Mouse (Mus musculus) embryonic facial prominence, embryonic 13.5 days (tissue): ENCODE measurements around the gene Tmc6. TPM values are rescaled to one million over a fixed set of nuclear protein-coding genes. Genes with fewer than 3 reads are reported as not detected.

ENCODE experiments used
- ATAC-seq: fragments of 200-750 bp; cut with Nextera tagmentation; 2 replicates; pipeline ENCODE4 v1.8.0; 2017; ENCODE audit warnings: low read depth; ENCODE audit not compliant: insufficient number of reproducible peaks, insufficient read depth, low FRiP score, low TSS enrichment
- H3K27ac ChIP-seq: fragments of 300-500 bp; sonication (generic); 2 replicates; pipeline ENCODE4 v1.5.1; 2015; ENCODE audit warnings: moderate library complexity, mild to moderate bottlenecking, inconsistent platforms
- H3K27me3 ChIP-seq: fragments of 300-500 bp; sonication (generic); 2 replicates; pipeline ENCODE4 v1.6.1; 2015; ENCODE audit warnings: mild to moderate bottlenecking, inconsistent platforms
- H3K36me3 ChIP-seq: fragments of 300-500 bp; sonication (generic); 2 replicates; pipeline ENCODE4 v1.6.1; 2015; ENCODE audit warnings: mild to moderate bottlenecking, inconsistent platforms
- H3K4me1 ChIP-seq: fragments of 300-500 bp; sonication (generic); 2 replicates; pipeline ENCODE4 v1.6.1; 2015; ENCODE audit warnings: inconsistent platforms
- H3K4me2 ChIP-seq: fragments of 300-500 bp; sonication (generic); 2 replicates; pipeline ENCODE4 v1.6.1; 2015; ENCODE audit warnings: moderate library complexity, mild to moderate bottlenecking, inconsistent platforms
- H3K4me3 ChIP-seq: fragments of 300-500 bp; sonication (generic); 2 replicates; pipeline ENCODE4 v1.5.1; 2015; ENCODE audit warnings: mild to moderate bottlenecking, inconsistent platforms
- H3K9ac ChIP-seq: fragments of 300-500 bp; sonication (generic); 2 replicates; pipeline ENCODE4 v1.6.1; 2015; ENCODE audit warnings: mild to moderate bottlenecking, inconsistent platforms
- H3K9me3 ChIP-seq: fragments of 300-500 bp; sonication (generic); 2 replicates; pipeline ENCODE4 v1.6.1; 2016; ENCODE audit warnings: inconsistent platforms
- WGBS: fragments of 180-500 bp; shearing (Covaris S2); methylation state at CpG from one replicate; pipeline ENCODE4 v1.1.7; 2015; ENCODE audit warnings: mixed read lengths; 5-methylcytosine and 5-hydroxymethylcytosine counted together
- polyA plus RNA-seq: library from polyadenylated mRNA; unstranded; fragments of >200 nt; fragmentation: Nextera tagmentation; extraction: Ambion mirVana; gene quantifications from 2 replicates; pipeline ENCODE4 v1.2.1, GENCODE M21; 2015

Tmc6 gene
- 19.0 and 20.4 TPM in 2 replicates for polyA plus RNA-seq

DNA sequence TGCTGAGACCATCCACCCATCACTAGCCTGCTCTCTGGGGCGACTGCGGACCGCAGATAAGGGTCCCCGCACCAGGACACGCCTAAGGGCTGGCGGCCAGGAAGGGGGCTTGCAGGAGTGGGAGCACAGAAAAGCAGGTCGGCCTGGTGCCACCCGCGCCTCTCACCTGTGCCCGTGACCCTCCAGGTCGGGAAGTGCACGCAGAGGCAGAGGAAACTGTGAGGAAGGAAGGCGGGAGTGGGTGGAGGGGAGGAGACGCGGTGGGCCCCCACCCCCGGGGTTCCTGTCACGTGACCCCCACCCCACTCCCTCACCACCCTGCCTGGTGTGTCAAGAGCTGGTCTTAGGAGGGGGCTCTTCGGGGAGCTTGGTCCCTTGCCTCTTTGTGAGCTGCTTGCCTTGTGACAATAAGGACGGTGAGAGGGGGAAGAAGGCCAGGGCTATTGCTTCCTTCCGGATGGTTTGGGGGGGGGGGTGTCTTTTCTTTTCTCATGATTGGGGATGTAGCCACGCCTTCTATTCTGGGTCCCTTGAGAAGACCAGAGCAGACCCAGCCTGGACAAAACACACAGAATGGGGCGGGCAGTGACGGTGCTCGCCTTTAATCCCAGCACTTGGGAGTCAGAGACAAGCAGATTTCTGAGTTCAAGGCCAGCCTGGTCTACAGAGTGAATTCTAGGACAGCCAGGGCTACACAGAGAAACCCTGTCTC is at the start of gene Tmc6, which contains the start of gene Tmc8:
Gene Tmc6, minus strand, starts transcription at position 206 of the 712 bp plus-strand sequence.
Gene Tmc8, plus strand, starts transcription at position 84 of the 712 bp plus-strand sequence.
- no peak for ATAC-seq
- WGBS = 47% methylated on average over 24 of the region's 24 CpGs
- peak within 1 kb of the TSS; percentile 59 for H3K4me3 ChIP-seq
- peaks cover 11% of the 10 kb centered on the region; the same call in 1 of the 2 replicates for H3K36me3 ChIP-seq
- peak within 1 kb of the TSS; percentile 59 for H3K9ac ChIP-seq
- peak within 1 kb of the TSS; percentile 98 for H3K4me2 ChIP-seq
- H3K4me1 ChIP-seq = peaks cover 47% of the 10 kb centered on the region
- H3K27me3 ChIP-seq = peaks cover 33% of the 10 kb centered on the region
- H3K27ac ChIP-seq = peak within 1 kb of the TSS; percentile 84
- H3K9me3 ChIP-seq = no peaks in the 10 kb centered on the region

DNA sequence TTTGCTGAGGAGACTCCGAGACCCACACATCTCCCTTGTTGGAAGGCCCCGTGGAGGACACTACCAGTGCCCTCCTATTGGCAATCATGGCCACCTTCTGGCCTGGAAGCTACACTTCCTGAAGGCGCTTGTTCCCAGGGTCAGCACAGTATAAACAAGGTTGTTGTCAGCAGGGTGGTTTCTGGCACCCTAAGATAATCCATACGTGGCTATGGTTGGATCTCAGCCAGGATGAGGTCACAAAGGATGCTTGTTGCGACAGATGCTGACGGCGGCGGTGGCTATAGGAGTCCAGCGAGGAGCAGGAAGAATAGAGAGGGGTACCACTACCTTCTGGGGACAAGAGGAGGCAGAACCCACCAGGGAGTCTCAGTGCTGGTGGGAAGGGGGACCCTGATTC is 48.4 kb upstream of the Tmc6 start:
- Histone ChIP-seq H3K4me3 (no peak overlapping the region), H3K4me2 (no peak overlapping the region), H3K27me3 (no peaks in the 10 kb centered on the region), H3K9ac (no peak overlapping the region), H3K27ac (no peak overlapping the region), H3K4me1 (peaks cover 42% of the 10 kb centered on the region), H3K9me3 (no peaks in the 10 kb centered on the region), H3K36me3 (no peaks in the 10 kb centered on the region)
- WGBS = 79% methylated on average over 9 of the region's 9 CpGs
- no peak for ATAC-seq

DNA sequence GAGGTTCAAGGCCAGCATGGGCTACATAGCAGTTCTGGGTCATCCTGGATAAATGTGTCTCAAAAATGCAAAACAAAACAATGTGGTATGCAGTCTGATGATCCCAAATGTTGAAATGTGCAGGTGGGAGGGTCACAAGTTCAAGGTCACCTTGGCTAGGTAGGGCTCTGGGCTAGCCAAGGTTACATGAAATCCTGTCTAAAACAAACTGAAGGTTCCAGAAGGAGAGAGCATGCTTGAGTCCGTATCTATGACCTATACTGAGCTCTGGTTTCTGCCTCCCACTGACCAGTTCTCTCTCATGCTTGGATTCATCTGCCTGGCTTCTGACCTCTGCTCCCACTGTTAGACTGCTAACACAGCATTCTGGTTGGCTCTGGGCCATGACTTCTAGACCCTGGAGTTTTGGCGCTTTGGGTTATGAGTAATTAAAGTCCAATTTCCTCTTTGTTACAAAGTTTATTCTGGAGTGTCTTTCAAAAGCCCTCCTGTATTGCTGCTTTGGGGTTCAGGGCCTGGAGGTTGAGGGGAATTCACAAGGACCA is 47.7 kb upstream of the Tmc6 start:
- H3K4me3 ChIP-seq = no peak overlapping the region
- H3K36me3 ChIP-seq = no peaks in the 10 kb centered on the region
- no peaks in the 10 kb centered on the region for H3K27me3 ChIP-seq
- 73% methylated on average over 2 of the region's 2 CpGs for WGBS
- H3K4me1 ChIP-seq = peaks cover 49% of the 10 kb centered on the region
- no peak overlapping the region for H3K9ac ChIP-seq
- ATAC-seq = no peak
- H3K4me2 ChIP-seq = no peak overlapping the region
- no peaks in the 10 kb centered on the region for H3K9me3 ChIP-seq
- H3K27ac ChIP-seq = no peak overlapping the region

DNA sequence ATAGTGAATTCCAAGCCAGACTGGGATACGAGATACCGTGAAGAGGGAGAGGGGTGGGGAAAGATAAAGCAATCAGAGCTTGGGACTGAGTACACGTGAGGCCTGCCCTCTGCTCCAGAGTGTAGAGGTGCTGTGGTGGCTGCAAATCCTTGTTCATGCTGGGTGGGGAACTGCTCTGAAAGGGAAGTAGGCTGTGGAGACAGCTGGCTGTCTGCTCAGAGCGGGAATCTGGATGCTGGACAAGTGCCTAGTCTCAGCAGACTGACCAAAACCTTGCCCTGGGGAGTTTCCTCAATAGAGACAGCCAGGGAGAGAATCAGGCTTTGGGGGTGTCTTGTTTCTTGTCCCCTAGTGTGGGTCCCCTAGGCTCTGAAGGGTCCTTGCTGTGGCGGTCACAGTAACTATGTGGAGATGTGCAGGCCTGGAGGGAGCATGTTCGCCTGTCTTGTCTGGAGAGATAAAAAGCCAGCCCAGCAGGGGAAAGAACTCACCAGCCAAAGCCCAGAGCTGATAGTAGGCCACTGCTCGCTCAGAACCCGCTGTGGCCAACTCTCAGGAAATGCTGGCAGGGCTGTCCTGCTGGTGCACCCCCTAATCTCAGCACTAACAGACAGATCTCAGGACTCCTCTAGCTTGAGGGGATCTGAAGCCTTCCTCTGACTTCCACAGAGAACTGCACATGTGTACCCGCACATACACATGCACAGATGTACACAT is 47.0 kb upstream of the Tmc6 start:
- no peak for ATAC-seq
- no peaks in the 10 kb centered on the region for H3K36me3 ChIP-seq

DNA sequence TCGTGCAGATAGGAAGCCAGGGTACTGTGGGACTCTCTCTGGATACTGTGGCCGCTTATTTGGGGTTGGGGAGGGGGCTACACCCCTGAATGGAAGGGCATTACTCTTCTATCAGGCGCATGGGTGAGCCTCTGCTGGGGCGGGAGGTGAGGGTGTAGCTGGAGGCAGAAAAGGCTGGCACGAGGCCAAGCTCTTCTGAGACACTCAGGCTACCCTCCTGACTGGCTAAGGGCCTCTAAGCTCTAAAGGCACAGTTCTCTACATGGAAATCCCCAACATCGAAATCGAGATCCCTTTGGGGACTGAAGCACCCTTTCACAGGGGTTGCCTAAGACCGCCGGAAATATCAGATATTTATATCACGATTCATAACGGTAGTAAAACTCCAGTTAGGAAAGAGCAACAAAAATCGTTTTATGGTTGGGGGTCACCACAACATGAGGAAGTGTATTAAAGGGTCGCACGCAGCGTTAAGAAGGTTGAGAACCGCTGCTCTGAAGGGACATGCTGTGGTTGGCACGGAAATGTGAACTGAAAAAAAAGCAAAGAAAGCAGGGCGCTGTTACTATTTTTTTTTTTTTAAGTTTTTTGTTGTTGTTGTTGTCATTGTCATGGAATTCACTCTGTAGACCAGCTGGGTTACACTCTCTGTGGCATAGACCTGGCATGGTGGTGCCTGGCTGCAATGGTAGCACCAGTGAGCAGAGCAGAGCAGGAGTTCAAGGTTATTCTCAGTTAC is 46.3 kb upstream of the Tmc6 start:
- ATAC-seq = no peak
- WGBS = 72% methylated on average over 18 of the region's 18 CpGs
- Histone ChIP-seq H3K36me3 (peaks cover 2% of the 10 kb centered on the region; the same call in 1 of the 2 replicates), H3K9ac (0 out of 2 replicates have a peak overlapping the region, but pooled peaks have one; percentile 4), H3K9me3 (no peaks in the 10 kb centered on the region), H3K27ac (peak overlapping the region; percentile 39; the same call in 1 of the 2 replicates), H3K27me3 (no peaks in the 10 kb centered on the region), H3K4me1 (peaks cover 62% of the 10 kb centered on the region), H3K4me3 (no peak overlapping the region), H3K4me2 (no peak overlapping the region)

More for the DNA sequence above, 47.0 kb upstream of the Tmc6 start:
- peak overlapping the region; percentile 39; the same call in 1 of the 2 replicates for H3K27ac ChIP-seq
- H3K4me1 ChIP-seq = peaks cover 56% of the 10 kb centered on the region
- H3K27me3 ChIP-seq = no peaks in the 10 kb centered on the region
- H3K4me2 ChIP-seq = no peak overlapping the region
- WGBS = 52% methylated on average over 9 of the region's 9 CpGs
- H3K9ac ChIP-seq = 0 out of 2 replicates have a peak overlapping the region, but pooled peaks have one; percentile 22
- H3K9me3 ChIP-seq = no peaks in the 10 kb centered on the region
- no peak overlapping the region for H3K4me3 ChIP-seq

DNA sequence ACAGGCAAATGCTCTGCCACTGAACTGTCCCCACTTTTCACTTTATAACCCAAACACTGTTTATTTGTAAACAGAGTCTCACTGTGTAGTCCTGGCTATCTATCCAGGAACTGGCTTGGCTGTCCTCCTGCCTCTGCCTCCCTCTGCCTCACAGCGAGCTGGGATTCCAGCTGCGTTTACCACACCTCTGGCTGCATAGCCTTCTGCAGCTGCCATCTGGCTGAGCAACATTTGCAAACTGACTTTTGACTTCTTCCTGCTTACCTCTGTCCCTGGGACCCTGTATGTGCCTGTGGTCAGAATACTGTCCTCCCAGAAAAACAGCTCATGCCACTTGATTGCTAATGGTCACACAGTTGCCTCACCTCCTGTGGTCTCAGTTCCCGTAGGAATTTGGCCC is 45.4 kb upstream of the Tmc6 start:
- WGBS = 74% methylated on average over 3 of the region's 3 CpGs
- Histone ChIP-seq H3K4me2 (no peak overlapping the region), H3K9me3 (no peaks in the 10 kb centered on the region), H3K9ac (peak overlapping the region; percentile 81; the same call in 1 of the 2 replicates), H3K4me1 (peaks cover 70% of the 10 kb centered on the region), H3K27me3 (no peaks in the 10 kb centered on the region), H3K27ac (peak overlapping the region; percentile 95; the same call in 1 of the 2 replicates), H3K36me3 (peaks cover 11% of the 10 kb centered on the region), H3K4me3 (no peak overlapping the region)
- no peak for ATAC-seq

DNA sequence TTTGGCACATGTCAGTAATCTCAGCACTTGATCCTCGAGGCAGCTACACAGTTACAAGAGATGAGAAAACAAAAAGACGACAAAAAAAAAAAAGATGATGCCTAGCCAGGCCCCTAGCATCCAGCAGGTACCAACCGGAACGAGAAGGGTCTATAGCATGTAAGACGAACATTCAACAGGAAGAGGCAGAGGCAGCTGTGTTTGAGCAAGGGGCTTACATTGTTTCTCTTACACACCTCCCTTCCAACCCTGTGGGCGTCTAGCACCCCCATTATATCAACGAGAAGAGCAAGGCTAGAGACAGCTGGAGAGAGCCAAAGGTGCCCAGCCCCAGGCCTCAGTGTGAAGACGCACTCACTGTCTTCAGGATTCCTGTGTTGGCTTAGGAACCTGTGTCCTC is 44.9 kb upstream of the Tmc6 start:
- H3K4me2 ChIP-seq = peak overlapping the region; percentile 86
- WGBS = 60% methylated on average over 8 of the region's 8 CpGs
- H3K27me3 ChIP-seq = no peaks in the 10 kb centered on the region
- H3K4me1 ChIP-seq = peaks cover 68% of the 10 kb centered on the region
- ATAC-seq = no peak
- H3K9ac ChIP-seq = peak overlapping the region; percentile 81; the same call in 1 of the 2 replicates
- H3K36me3 ChIP-seq = peaks cover 16% of the 10 kb centered on the region
- peak overlapping the region; percentile 95 for H3K27ac ChIP-seq
- no peaks in the 10 kb centered on the region for H3K9me3 ChIP-seq
- H3K4me3 ChIP-seq = no peak overlapping the region

DNA sequence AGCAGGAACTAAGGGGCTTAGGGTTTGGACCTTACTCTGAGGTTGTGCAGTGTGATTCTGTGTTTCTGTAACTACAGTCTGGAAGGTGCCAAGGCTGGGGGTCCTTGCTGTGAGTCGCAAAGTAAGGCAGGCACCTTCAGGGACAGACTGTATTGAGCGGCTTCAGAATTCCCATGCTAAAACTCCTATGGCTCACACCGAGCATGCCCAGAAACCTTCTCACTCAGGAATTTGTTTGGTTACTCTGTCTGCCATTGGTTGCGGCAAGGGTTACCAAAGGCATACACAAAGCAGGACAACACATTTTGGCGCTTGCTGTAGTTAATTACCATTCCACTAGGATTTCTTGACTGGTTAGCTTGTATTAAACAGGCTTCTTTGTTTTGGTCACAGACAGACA is 44.2 kb upstream of the Tmc6 start:
- no peak for ATAC-seq
- peaks cover 68% of the 10 kb centered on the region for H3K4me1 ChIP-seq

DNA sequence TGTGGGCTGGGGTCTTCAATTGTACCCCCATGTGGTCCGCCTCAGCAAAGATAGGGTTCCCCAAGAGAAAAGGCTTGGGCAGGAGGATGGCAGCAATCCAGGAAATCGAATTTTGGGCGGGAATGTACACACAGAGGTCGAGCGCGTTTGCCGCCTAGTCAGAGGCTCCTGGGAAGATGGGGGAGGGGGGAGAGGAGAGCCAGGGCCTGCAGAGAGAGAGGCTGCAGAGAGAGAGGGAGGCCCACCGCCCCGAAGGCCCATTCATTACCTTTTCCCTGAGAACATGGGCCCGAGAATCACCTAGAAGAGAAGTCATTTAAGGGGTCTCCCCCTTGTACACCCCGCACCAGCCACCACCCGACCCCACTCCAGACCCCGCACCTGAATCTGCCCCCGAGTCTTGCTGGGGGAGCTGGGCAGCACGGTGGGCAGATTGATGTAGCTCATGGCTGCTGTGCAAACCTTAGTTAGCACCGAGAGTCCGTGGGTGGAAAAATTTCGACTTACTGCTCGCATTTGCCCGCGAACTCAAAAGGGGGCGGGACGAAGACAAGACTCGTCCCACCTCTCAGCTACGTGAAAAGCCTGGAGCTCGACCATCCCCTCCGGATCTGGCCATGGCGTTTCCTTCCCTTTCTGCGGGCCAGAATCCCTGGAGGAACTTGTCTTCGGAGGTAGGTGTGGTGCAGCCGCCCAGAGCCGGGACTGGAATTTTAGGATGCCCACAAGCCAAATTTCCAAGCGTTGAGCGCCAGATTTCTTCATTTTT is 43.5 kb upstream of the Tmc6 start, which contains the start of the genes Afmid and Tk1:
Gene Afmid, plus strand, starts transcription at position 592 of the 769 bp plus-strand sequence.
Gene Tk1, minus strand, starts transcription at position 760 of the 769 bp plus-strand sequence.
- H3K4me1 ChIP-seq = peaks cover 68% of the 10 kb centered on the region
- H3K9me3 ChIP-seq = no peaks in the 10 kb centered on the region
- ATAC-seq = peak; percentile 68

More for the DNA sequence above, 44.2 kb upstream of the Tmc6 start:
- peaks cover 23% of the 10 kb centered on the region for H3K36me3 ChIP-seq
- H3K27ac ChIP-seq = peak overlapping the region; percentile 95
- WGBS = under 1% methylated on average over 5 of the region's 5 CpGs
- peak overlapping the region; percentile 86 for H3K4me2 ChIP-seq
- no peaks in the 10 kb centered on the region for H3K9me3 ChIP-seq
- peak overlapping the region; percentile 81 for H3K9ac ChIP-seq
- peak overlapping the region; percentile 62 for H3K4me3 ChIP-seq
- H3K27me3 ChIP-seq = no peaks in the 10 kb centered on the region

More for the DNA sequence above, 43.5 kb upstream of the Tmc6 start, which contains the start of the genes Afmid and Tk1:
- Histone ChIP-seq H3K27ac (peak within 1 kb of the TSS; percentile 95), H3K27me3 (no peaks in the 10 kb centered on the region), H3K4me3 (peak within 1 kb of the TSS; percentile 62), H3K9ac (peak within 1 kb of the TSS; percentile 81), H3K36me3 (peaks cover 30% of the 10 kb centered on the region), H3K4me2 (peak within 1 kb of the TSS; percentile 86)
- under 1% methylated on average over 34 of the region's 34 CpGs for WGBS
